Mouse (Mus musculus) brown adipose tissue, adult 24 weeks (tissue): Measurements from ENCODE around the gene Il15ra. TPM values are rescaled to one million over a fixed set of nuclear protein-coding genes. Genes with fewer than 3 reads are reported as not detected.

Experiments used
- H3K27ac ChIP-seq: fragments of 200-500 bp; replicated peaks from 2 replicates; pipeline ENCODE4 v1.5.1; 2012; ENCODE audit warnings: low read depth, mild to moderate bottlenecking, low read length
- H3K4me1 ChIP-seq: fragments of 200-500 bp; 2 replicates; pipeline ENCODE4 v1.6.1; 2012; ENCODE audit warnings: low read length, mixed read lengths; ENCODE audit not compliant: control insufficient read depth, insufficient read depth, insufficient read length
- H3K4me3 ChIP-seq: fragments of 200-500 bp; 2 replicates; pipeline ENCODE4 v1.5.1; 2012; ENCODE audit warnings: low read depth, mild to moderate bottlenecking, low read length, moderate library complexity; ENCODE audit not compliant: insufficient read depth
- polyA plus RNA-seq: library from polyadenylated mRNA; stranded (reverse); fragments of >200 nt; gene quantifications from 2 replicates; pipeline ENCODE4 v1.2.4, GENCODE M21; 2012; ENCODE audit not compliant: missing spikeins, insufficient read depth, insufficient read length

Il15ra gene
- polyA plus RNA-seq, 1 experiment: 47.0 TPM

GRCm38 (mm10) chr2:11732978-11733377 is 27.9 kb downstream of the Il15ra start:
- Histone ChIP-seq H3K4me3 (no peak overlapping the region), H3K4me1 (no peaks in the 10 kb centered on the region; the same call in 1 of the 2 replicates), H3K27ac (no peak overlapping the region)

DNA sequence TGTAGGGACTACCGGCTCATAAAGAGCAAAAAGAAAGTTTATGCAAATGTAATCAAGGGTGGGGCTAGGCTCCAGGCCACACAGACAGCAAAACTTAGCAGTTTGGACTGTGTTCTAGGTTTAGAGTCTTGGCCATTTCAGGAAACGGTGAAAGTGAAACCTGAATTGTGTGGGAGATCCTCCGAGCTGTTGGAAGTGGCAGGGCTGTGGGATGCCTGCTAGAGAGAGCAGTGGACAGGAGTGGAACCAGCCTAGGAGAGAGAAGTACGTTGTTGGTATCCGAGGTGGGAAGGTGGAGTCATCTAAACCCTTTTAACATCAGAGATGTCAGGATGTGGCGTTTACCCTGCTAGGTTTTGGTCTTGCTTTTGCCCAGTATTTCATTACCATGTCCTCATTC is 30.8 kb downstream of the Il15ra start:
- H3K27ac ChIP-seq: 0 out of 2 replicates have a peak overlapping the region, but pooled peaks have one; percentile 34
- H3K4me1 ChIP-seq: no peaks in the 10 kb centered on the region; the same call in 1 of the 2 replicates
- no peak overlapping the region for H3K4me3 ChIP-seq

DNA sequence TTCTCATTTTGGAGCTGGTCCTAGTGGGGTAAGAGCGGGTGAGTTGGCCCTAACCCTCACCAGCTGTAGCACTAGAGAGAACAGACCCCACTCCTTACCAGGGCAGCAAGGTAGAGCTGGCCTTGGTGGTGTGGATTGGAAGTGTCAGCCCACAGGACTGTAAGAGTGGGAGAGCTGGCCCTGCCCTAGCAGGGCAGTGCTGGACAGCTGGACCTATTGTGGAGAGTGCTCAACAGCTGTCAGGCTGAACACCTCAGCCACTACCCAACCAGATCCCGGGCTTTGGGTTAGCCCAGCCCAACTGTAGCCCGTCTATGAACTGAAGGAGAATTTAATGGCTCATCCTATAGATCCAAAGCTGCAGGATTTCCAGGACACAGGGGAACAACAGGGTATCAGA is 33.7 kb downstream of the Il15ra start:
- H3K4me3 ChIP-seq: no peak overlapping the region
- no peaks in the 10 kb centered on the region; the same call in 1 of the 2 replicates for H3K4me1 ChIP-seq

GRCm38 (mm10) chr2:11739516-11740051 is 34.5 kb downstream of the Il15ra start:
- Histone ChIP-seq H3K27ac (0 out of 2 replicates have a peak overlapping the region, but pooled peaks have one; percentile 19), H3K4me1 (no peaks in the 10 kb centered on the region; the same call in 1 of the 2 replicates), H3K4me3 (no peak overlapping the region)

More for the DNA sequence above, 33.7 kb downstream of the Il15ra start:
- H3K27ac ChIP-seq: no peak overlapping the region

GRCm38 (mm10) chr2:11762541-11762940 is 57.5 kb downstream of the Il15ra start:
- no peak overlapping the region for H3K27ac ChIP-seq
- no peak overlapping the region for H3K4me3 ChIP-seq
- H3K4me1 ChIP-seq: no peaks in the 10 kb centered on the region

- Histone ChIP-seq H3K27ac (no peak overlapping the region), H3K4me1 (no peaks in the 10 kb centered on the region), H3K4me3 (no peak overlapping the region)
These were observed 60.6 kb downstream of the Il15ra start for GRCm38 (mm10) chr2:11765694-11766093.

GRCm38 (mm10) chr2:11766485-11767160 is 61.5 kb downstream of the Il15ra start:
- H3K4me1 ChIP-seq: no peaks in the 10 kb centered on the region
- no peak overlapping the region for H3K27ac ChIP-seq
- no peak overlapping the region for H3K4me3 ChIP-seq

GRCm38 (mm10) chr2:11767161-11767545 is 62.1 kb downstream of the Il15ra start:
- no peak overlapping the region for H3K27ac ChIP-seq
- H3K4me1 ChIP-seq: no peaks in the 10 kb centered on the region; the same call in 1 of the 2 replicates
- no peak overlapping the region for H3K4me3 ChIP-seq

DNA sequence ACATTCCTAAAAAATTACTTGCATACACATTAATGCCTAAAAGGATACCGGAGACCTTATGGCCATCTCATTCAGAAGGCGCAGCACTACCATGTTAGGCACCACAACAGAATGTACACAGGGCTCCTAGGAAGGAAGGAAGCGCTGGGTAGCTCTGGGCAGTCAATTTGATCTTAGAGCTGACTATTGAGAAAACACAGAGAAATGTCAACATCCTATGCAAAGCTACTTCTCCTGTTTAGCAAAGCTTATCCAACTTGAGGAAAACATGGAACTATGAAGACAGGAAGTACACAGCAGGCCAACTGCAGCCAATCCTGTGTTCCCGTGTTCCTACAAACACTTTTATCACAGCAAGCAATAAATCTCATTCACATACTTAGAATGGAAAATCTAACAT is 66.6 kb downstream of the Il15ra start:
- Histone ChIP-seq H3K27ac (no peak overlapping the region), H3K4me1 (peaks cover 3% of the 10 kb centered on the region), H3K4me3 (no peak overlapping the region)

- H3K4me3 ChIP-seq: no peak overlapping the region
- H3K27ac ChIP-seq: no peak overlapping the region
- peaks cover 3% of the 10 kb centered on the region for H3K4me1 ChIP-seq
These were observed 67.3 kb downstream of the Il15ra start for GRCm38 (mm10) chr2:11772401-11772800.

GRCm38 (mm10) chr2:11774426-11774825 is 69.3 kb downstream of the Il15ra start:
- no peak overlapping the region for H3K4me3 ChIP-seq
- H3K4me1 ChIP-seq: peaks cover 7% of the 10 kb centered on the region
- H3K27ac ChIP-seq: no peak overlapping the region

- H3K4me3 ChIP-seq: no peak overlapping the region
- H3K27ac ChIP-seq: no peak overlapping the region
- peaks cover 8% of the 10 kb centered on the region for H3K4me1 ChIP-seq
These were observed 70.0 kb downstream of the Il15ra start for GRCm38 (mm10) chr2:11775121-11775520.

DNA sequence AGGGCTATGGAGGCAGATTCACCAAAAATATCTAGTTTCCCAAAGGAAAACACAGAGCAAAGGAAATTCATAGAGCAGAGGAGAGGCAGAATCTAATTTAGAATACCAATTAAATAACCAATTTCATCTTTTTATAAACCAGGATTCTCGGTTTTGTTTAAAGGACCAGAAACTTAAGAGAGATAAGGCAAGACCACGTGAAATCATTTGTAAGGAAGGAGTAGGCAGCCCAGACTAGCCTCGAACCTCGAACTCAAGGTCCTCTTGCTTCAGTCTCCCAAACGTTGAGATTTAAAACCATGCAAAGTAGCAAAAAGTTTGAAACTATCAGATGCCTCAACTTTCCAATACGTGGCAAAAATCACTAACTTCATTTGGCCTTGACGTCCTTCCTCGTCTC is 71.3 kb downstream of the Il15ra start:
- Histone ChIP-seq H3K4me1 (peaks cover 8% of the 10 kb centered on the region), H3K4me3 (peak overlapping the region; percentile 79), H3K27ac (peak overlapping the region; percentile 68)

DNA sequence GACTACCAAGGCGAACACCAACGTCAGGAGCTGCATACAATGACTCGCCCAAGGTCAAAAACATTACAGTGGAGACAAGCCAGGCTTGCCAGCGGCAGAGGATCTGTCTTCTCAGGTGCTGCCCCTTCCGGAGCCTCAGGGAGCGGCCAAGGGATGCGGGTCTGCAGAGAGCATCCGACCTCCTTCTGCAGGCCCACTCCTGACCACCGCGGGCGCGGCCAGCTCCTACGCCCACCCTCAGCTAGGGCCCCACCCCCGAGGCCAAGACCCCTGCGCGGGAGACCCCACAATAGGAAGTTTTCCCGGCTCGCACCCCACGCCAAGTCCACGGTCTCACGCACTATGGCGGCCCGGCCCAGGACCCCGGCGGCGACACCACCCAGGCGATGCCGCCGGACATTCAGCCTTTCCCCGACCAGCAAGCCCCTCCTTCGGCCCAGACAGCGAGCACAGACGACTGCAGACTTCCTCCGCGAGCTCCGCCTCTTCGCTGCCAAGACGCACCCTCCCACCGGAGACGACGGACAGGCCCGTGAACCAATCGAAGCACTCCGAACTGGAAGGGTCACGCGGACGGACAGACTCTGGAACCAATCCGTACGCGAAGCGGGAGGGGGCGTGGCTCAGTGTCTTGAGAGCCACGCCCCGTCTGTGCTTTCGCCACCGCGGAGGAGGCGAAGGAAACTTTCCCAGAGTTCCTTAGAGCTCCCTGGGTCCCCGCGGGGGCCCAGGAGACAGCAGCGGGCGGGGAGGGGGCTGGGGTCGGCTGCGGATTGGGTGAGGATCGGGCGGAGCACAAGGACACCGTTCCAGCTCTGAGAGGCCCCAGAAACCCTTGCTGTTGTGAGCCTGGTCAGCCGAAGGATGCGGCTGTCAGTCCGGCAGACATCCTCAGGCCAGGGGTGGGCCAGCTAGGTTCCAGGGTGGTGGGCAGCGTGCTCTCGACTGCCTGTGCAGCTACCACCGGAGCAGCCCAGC is 72.3 kb downstream of the Il15ra start, which contains the start of the genes Fbh1 and Ankrd16:
TSS of gene Fbh1 (minus strand) at position 492 of the 978 bp plus-strand sequence.
TSS of gene Ankrd16 (plus strand) at position 786 of the 978 bp plus-strand sequence.
- peak within 1 kb of the TSS; percentile 79 for H3K4me3 ChIP-seq
- H3K27ac ChIP-seq: peak within 1 kb of the TSS; percentile 74
- peaks cover 8% of the 10 kb centered on the region for H3K4me1 ChIP-seq
